Mouse (Mus musculus) gastrocnemius, postnatal 14 days (tissue): Measurements from ENCODE around the gene Vmn1r151. TPM values are rescaled to one million over a fixed set of nuclear protein-coding genes. Genes with fewer than 3 reads are reported as not detected.
"Not testable (repeated sequence)": the region's sequence is repeated elsewhere in the genome, so short reads cannot be mapped to it uniquely, and the experiment has no call there.

ENCODE experiments used
- DNase-seq: peaks from one replicate; pipeline ENCODE4 v3.0.0; 2021; ENCODE audit warnings: mixed read lengths
- intact Hi-C: fragments of 180-260 bp; cut with DNase I; formaldehyde crosslinking; loops from one replicate; pipeline ENCODE4 v1.15.1; 2025; ENCODE audit warnings: low total_unique reads
- long read RNA-seq, 2 experiments: library from polyadenylated mRNA; stranded (forward); transcript quantifications; one replicate each; pipeline ENCODE4 v2.0.0; 2021
- total RNA-seq, 2 experiments: library from RNA; stranded (reverse); gene quantifications; 2 replicates each; pipeline ENCODE4 v1.2.3; 2021

The Vmn1r151 gene
- total RNA-seq = not detected
- long read RNA-seq, experiment 1 = 0 reads
- long read RNA-seq, experiment 2 = 0 reads

GRCm38 (mm10) chr7:22499578-22499977 is at the start of gene Vmn1r151:
Gene Vmn1r151, minus strand, starts transcription at chr7:22499678.
- DNase-seq, intact Hi-C loops: not testable (repeated sequence)

- DNase-seq = not testable (repeated sequence)
These were observed 35.3 kb upstream of the Vmn1r151 start, which contains the start of gene Gm8677 for GRCm38 (mm10) chr7:22534787-22535186. Gene Gm8677, minus strand, starts transcription at chr7:22534887.

GRCm38 (mm10) chr7:22522667-22523066 is 23.2 kb upstream of the Vmn1r151 start, which contains the start of gene Vmn1r152:
Gene Vmn1r152, plus strand, starts transcription at chr7:22522967.
- intact Hi-C loops, DNase-seq: not testable (repeated sequence)

More at GRCm38 (mm10) chr7:22534787-22535186, 35.3 kb upstream of the Vmn1r151 start, which contains the start of gene Gm8677:
- intact Hi-C loops = not testable (repeated sequence)

GRCm38 (mm10) chr7:22463975-22464374 is 35.5 kb downstream of the Vmn1r151 start, which contains the start of gene Gm10665:
Gene Gm10665, minus strand, starts transcription at chr7:22464075.
- intact Hi-C loops = not testable (repeated sequence)

More at GRCm38 (mm10) chr7:22463975-22464374, 35.5 kb downstream of the Vmn1r151 start, which contains the start of gene Gm10665:
- not testable (repeated sequence) for DNase-seq

Other genes with a start within 250 kb of the Vmn1r151 start
- not detected for gene Gm4187, start 170.0 kb downstream of the Vmn1r151 start, total RNA-seq
- gene Gm8660, start 128.6 kb downstream of the Vmn1r151 start, total RNA-seq = not detected
- gene Vmn1r148, start 86.1 kb downstream of the Vmn1r151 start, total RNA-seq = not detected
- not detected for gene Vmn1r149, start 61.4 kb downstream of the Vmn1r151 start, total RNA-seq
- gene Gm10665, start 35.6 kb downstream of the Vmn1r151 start, total RNA-seq = not detected
- gene Vmn1r152, start 23.3 kb upstream of the Vmn1r151 start, total RNA-seq = not detected
- not detected for gene Gm8677, start 35.2 kb upstream of the Vmn1r151 start, total RNA-seq
- not detected for gene Gm4201, start 65.7 kb upstream of the Vmn1r151 start, total RNA-seq
- not detected for gene Gm4565, start 88.4 kb upstream of the Vmn1r151 start, total RNA-seq
- gene Vmn1r155, start 158.3 kb upstream of the Vmn1r151 start, total RNA-seq = not detected
- not detected for gene Gm8693, start 192.6 kb upstream of the Vmn1r151 start, total RNA-seq
- not detected for gene Gm4567, start 220.0 kb upstream of the Vmn1r151 start, total RNA-seq